Mouse (Mus musculus) macrophage (primary cell): ENCODE results near the gene U2af2. TPM values are rescaled to one million over a fixed set of nuclear protein-coding genes. Genes with fewer than 3 reads are reported as not detected.

Source experiments
- H3K27ac ChIP-seq: fragments of 350-480 bp; formaldehyde crosslinking; 2 replicates; pipeline ENCODE4 v1.9.0; 2021
- H3K36me3 ChIP-seq: fragments of 350-480 bp; formaldehyde crosslinking; 2 replicates; pipeline ENCODE4 v1.9.0; 2021; ENCODE audit errors: inconsistent target
- H3K4me3 ChIP-seq: fragments of 350-480 bp; formaldehyde crosslinking; 2 replicates; pipeline ENCODE4 v1.9.0; 2021; ENCODE audit errors: inconsistent target
- H3K79me2 ChIP-seq: fragments of 350-480 bp; formaldehyde crosslinking; 2 replicates; pipeline ENCODE4 v1.9.0; 2021; ENCODE audit errors: inconsistent target
- WGBS: methylation state at CpG from one replicate; pipeline ENCODE4 v1.1.7; 2026; ENCODE audit warnings: inconsistent platforms; ENCODE audit not compliant: missing documents; 5-methylcytosine and 5-hydroxymethylcytosine counted together
- polyA plus RNA-seq: library from polyadenylated mRNA; stranded (reverse); fragments of 250-400 nt; gene quantifications from 3 replicates; pipeline ENCODE4 v1.2.4, GENCODE M21; 2018; ENCODE audit warnings: inconsistent platforms

The U2af2 gene
- polyA plus RNA-seq, 1 experiment from 2014 or later: 93.4 TPM

- Histone ChIP-seq H3K27ac (no peak overlapping the region), H3K79me2 (peaks cover 78% of the 10 kb centered on the region), H3K4me3 (no peak overlapping the region), H3K36me3 (peaks cover 79% of the 10 kb centered on the region)
- 91% methylated on average over 6 of the region's 6 CpGs for WGBS
Observed at GRCm38 (mm10) chr7:5092381-5092780, 30.4 kb downstream of the U2af2 start.

DNA sequence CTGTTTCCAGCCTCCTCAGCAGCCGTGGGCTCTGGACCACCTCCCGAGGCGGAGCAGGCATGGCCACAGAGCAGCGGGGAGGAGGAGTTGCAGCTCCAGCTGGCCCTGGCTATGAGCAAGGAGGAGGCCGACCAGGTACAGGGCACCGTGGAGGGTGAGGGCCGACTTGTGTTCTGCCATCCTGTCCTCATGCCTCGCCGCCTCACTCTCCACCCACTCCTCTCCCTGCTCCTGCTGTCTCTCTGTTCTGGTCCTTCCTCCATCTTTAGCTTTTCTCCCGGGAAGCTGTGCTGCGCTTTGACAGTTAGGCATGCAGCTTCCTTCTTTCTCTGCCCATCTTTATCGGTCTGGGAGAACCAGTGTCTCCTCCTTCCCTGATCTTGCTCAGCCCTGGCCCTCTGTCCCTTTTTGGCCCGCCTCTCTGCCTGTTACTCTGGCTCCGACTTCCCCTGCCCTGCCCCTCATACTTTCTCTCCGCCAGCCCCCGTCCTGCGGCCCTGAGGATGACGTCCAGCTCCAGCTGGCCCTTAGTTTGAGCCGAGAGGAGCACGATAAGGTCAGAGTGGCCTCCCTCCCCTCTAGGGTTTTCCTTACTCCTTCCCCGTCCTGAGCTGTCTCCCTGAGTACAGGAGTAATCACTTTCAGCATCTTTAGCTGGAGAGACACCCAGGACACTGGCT lies 31.0 kb downstream of the U2af2 start:
- peaks cover 85% of the 10 kb centered on the region for H3K36me3 ChIP-seq
- 91% methylated on average over 21 of the region's 21 CpGs for WGBS
- no peak overlapping the region for H3K4me3 ChIP-seq
- H3K27ac ChIP-seq: no peak overlapping the region
- peaks cover 72% of the 10 kb centered on the region for H3K79me2 ChIP-seq

- Histone ChIP-seq H3K4me3 (no peak overlapping the region), H3K36me3 (peaks cover 50% of the 10 kb centered on the region), H3K27ac (no peak overlapping the region), H3K79me2 (peaks cover 15% of the 10 kb centered on the region; the same call in 1 of the 2 replicates)
- 92% methylated on average over 5 of the region's 5 CpGs for WGBS
Observed at GRCm38 (mm10) chr7:5098769-5099168, 36.8 kb downstream of the U2af2 start.

- H3K27ac ChIP-seq: peak overlapping the region; percentile 9; the same call in 1 of the 2 replicates
- WGBS: 85% methylated on average over 3 of the region's 3 CpGs
- H3K4me3 ChIP-seq: no peak overlapping the region
- peaks cover 39% of the 10 kb centered on the region for H3K36me3 ChIP-seq
- H3K79me2 ChIP-seq: peaks cover 4% of the 10 kb centered on the region; the same call in 1 of the 2 replicates
Observed at GRCm38 (mm10) chr7:5099796-5100195, 37.9 kb downstream of the U2af2 start.

DNA sequence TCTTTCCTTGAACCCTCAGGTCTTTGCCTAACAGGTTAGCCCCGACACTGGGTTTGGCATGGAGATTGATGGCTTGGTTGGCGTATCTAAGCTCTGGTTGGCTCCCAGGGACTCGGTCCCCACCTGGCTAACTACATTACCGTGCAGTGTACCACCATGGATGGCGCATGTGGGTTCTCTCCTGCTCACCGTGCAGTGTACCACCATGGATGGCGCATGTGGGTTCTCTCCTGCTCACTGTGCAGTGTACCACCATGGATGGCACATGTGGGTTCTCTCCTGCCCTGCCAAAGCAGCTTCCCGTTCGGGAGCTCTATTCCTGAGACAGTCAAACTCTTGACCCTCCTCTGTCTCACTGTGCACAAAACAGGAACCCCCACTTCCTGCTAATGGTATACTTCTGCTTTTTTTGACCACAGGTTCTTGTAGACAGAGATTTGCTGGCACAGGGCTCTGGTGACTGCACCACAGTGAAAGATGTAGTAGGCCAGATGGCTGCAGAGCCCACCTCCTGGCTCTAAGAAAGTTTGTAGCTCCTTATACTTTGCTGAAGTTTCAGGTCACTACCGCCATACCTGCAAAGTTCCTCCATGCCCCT lies 39.2 kb downstream of the U2af2 start:
- Histone ChIP-seq H3K27ac (peak overlapping the region; percentile 85), H3K36me3 (peaks cover 26% of the 10 kb centered on the region), H3K4me3 (no peak overlapping the region), H3K79me2 (no peaks in the 10 kb centered on the region)
- 4% methylated on average over 10 of the region's 10 CpGs for WGBS

DNA sequence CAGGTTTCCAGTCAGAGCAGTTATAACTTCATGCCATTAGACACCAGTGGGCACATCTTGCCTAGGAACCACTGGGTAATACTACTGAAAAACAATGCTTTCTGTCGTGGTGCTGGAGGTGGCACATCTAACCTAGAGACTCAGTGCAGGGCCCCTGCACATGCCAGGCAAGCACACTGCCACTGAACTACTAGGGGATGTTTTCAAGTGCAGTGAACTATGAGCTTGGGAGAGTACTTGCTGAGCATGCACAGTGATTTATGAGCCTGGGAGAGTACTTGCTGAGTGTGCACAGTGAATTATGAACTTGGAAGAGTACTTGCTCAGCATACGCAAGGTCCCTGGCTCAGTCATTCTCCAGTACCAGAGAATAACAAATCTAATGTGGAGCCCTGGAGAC lies 40.6 kb downstream of the U2af2 start:
- Histone ChIP-seq H3K4me3 (no peak overlapping the region), H3K36me3 (peaks cover 15% of the 10 kb centered on the region), H3K27ac (peak overlapping the region; percentile 85), H3K79me2 (no peaks in the 10 kb centered on the region)
- WGBS: 86% methylated on average over 2 of the region's 2 CpGs

DNA sequence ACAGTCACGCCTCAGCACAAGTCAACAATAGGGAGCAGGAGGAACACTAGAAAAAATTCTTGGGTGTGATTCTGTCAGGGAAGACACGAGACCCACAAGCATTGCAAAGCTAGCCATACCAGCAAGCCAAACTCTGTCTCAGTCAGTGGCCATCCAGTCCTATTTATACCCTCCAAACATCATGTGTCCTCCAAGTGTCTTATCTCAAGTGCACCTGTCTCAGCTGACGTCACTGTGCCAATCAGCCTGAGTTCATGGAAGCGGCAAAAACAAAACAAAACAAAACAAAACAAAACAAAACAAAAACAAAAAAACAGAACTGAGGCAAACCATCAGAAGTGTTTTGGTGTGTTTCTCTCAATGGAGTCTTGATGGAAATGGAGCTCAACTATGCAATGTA lies 46.3 kb downstream of the U2af2 start:
- no peak overlapping the region for H3K4me3 ChIP-seq
- no peaks in the 10 kb centered on the region for H3K36me3 ChIP-seq
- H3K79me2 ChIP-seq: no peaks in the 10 kb centered on the region
- 74% methylated on average over 4 of the region's 4 CpGs for WGBS
- no peak overlapping the region for H3K27ac ChIP-seq

DNA sequence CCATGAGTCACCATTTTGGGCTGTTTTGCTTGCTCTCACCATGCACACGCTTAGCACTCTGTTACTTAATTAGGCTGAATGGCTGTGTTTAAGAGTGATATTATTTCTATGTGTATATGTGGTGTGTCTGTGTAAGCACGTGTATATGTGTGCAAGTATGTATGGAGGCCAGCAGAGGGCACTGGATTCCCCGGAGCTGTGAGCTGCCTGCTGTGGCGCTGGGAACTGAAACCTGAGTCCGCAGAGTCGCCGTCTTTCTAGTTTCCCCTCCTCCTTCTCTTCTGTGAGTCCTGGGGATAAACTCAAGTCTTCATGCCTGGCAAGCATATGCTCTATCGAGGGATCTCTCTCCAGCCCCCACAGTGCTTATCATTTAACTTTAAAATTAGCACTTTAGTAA lies 47.4 kb downstream of the U2af2 start:
- 80% methylated on average over 8 of the region's 8 CpGs for WGBS
- no peak overlapping the region for H3K4me3 ChIP-seq
- H3K27ac ChIP-seq: no peak overlapping the region
- H3K36me3 ChIP-seq: no peaks in the 10 kb centered on the region
- H3K79me2 ChIP-seq: no peaks in the 10 kb centered on the region

GRCm38 (mm10) chr7:5112701-5113100 lies 50.8 kb downstream of the U2af2 start:
- 28% methylated on average over 3 of the region's 3 CpGs for WGBS
- Histone ChIP-seq H3K36me3 (no peaks in the 10 kb centered on the region), H3K4me3 (no peak overlapping the region), H3K27ac (no peak overlapping the region), H3K79me2 (no peaks in the 10 kb centered on the region)

GRCm38 (mm10) chr7:5116850-5117249 lies 54.9 kb downstream of the U2af2 start, which contains the start of gene Rfpl4:
Gene Rfpl4, minus strand, starts transcription at chr7:5116950.
- WGBS: 72% methylated on average over 3 of the region's 3 CpGs
- H3K36me3 ChIP-seq: no peaks in the 10 kb centered on the region
- H3K27ac ChIP-seq: no peak within 1 kb of the TSS
- H3K4me3 ChIP-seq: no peak within 1 kb of the TSS
- no peaks in the 10 kb centered on the region for H3K79me2 ChIP-seq

DNA sequence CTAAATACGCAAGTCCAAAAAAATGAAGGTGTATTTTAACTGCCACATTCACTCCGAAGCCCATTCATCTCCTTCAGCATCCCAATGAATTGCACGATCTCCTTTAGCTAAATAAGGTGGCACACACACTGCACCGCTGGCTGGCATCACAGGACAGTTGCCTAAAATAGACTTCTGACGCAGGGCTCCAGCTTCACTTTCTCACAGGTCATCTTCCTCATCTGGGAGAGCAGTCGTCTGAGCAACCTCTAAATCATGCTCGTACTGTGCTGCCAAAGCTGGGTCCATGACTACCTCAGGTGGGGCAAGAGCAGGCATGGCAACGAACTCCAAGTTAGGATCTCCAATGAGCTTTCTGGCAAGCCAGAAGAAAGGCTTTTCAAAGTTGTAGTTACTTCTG lies 63.1 kb downstream of the U2af2 start:
- Histone ChIP-seq H3K27ac (no peak overlapping the region), H3K4me3 (no peak overlapping the region), H3K79me2 (no peaks in the 10 kb centered on the region), H3K36me3 (no peaks in the 10 kb centered on the region)
- WGBS: 81% methylated on average over 8 of the region's 8 CpGs

- H3K4me3 ChIP-seq: peak within 1 kb of the TSS; percentile 27
- 23% methylated on average over 42 of the region's 42 CpGs for WGBS
- no peak within 1 kb of the TSS for H3K27ac ChIP-seq
- no peaks in the 10 kb centered on the region for H3K79me2 ChIP-seq
- no peaks in the 10 kb centered on the region for H3K36me3 ChIP-seq
Observed at GRCm38 (mm10) chr7:5125549-5126406, 63.8 kb downstream of the U2af2 start, which contains the start of gene Rasl2-9. Gene Rasl2-9, minus strand, starts transcription at chr7:5125950.
